Mouse (Mus musculus) midbrain, embryonic 13.5 days (tissue): Measurements from ENCODE around the gene Dpp8. TPM values are rescaled to one million over a fixed set of nuclear protein-coding genes. Genes with fewer than 3 reads are reported as not detected.
"Not testable (repeated sequence)": the region's sequence is repeated elsewhere in the genome, so short reads cannot be mapped to it uniquely, and the experiment has no call there.

Experiments used
- ATAC-seq: fragments of 200-750 bp; cut with Nextera tagmentation; 2 replicates; pipeline ENCODE4 v1.8.0; 2017; ENCODE audit warnings: mild to moderate bottlenecking, moderate TSS enrichment, moderate library complexity
- H3K27ac ChIP-seq: fragments of 300-500 bp; sonication (generic); 2 replicates; pipeline ENCODE4 v1.5.1; 2015; ENCODE audit warnings: inconsistent platforms, mild to moderate bottlenecking, moderate library complexity
- H3K27me3 ChIP-seq: fragments of 300-500 bp; sonication (generic); 2 replicates; pipeline ENCODE4 v1.6.1; 2015; ENCODE audit warnings: mild to moderate bottlenecking, inconsistent platforms
- H3K36me3 ChIP-seq: fragments of 300-500 bp; sonication (generic); 2 replicates; pipeline ENCODE4 v1.6.1; 2015; ENCODE audit warnings: mild to moderate bottlenecking, inconsistent platforms
- H3K4me1 ChIP-seq: fragments of 300-500 bp; sonication (generic); replicated peaks from 2 replicates; pipeline ENCODE4 v1.6.1; 2015; ENCODE audit warnings: inconsistent platforms
- H3K4me2 ChIP-seq: fragments of 300-500 bp; sonication (generic); replicated peaks from 2 replicates; pipeline ENCODE4 v1.6.1; 2015; ENCODE audit warnings: moderate library complexity, mild to moderate bottlenecking, inconsistent platforms
- H3K4me3 ChIP-seq: fragments of 300-500 bp; sonication (generic); replicated peaks from 2 replicates; pipeline ENCODE4 v1.5.1; 2015; ENCODE audit warnings: mild to moderate bottlenecking, inconsistent platforms
- H3K9ac ChIP-seq: fragments of 300-500 bp; sonication (generic); replicated peaks from 2 replicates; pipeline ENCODE4 v1.6.1; 2015; ENCODE audit warnings: mild to moderate bottlenecking, inconsistent platforms
- H3K9me3 ChIP-seq: fragments of 300-500 bp; sonication (generic); 2 replicates; pipeline ENCODE4 v1.6.1; 2016; ENCODE audit warnings: mild to moderate bottlenecking, inconsistent platforms
- WGBS: fragments of 180-500 bp; shearing (Covaris S2); methylation state at CpG from one replicate; pipeline ENCODE4 v1.1.7; 2015; 5-methylcytosine and 5-hydroxymethylcytosine counted together
- polyA plus RNA-seq: library from polyadenylated mRNA; unstranded; fragments of >200 nt; fragmentation: Nextera tagmentation; extraction: Ambion mirVana; gene quantifications from 2 replicates; pipeline ENCODE4 v1.2.1, GENCODE M21; 2015

The Dpp8 gene
- polyA plus RNA-seq, 1 experiment from 2014 or later: 45.5 TPM

DNA sequence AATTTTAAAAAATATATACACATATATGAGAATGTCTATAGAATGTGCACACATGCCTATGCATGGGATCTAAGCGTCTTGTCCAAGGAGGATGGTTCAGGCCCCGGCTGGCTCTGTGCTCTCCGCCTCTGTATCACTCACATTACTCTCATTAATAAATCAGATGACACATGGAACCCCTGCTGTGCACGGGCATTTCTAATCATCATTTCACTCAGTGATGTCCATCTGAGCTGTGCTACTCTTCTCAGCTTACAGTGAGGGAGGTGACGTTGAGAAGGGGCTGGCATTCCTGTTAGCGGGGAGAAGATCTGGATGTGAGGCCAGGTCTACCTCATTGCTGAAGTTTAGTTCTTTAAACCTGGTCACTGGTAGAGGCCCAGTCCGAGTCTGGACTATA is 5.0 kb upstream of the Dpp8 start:
- 0 out of 2 replicates have a peak, but pooled peaks cover 12% of the 10 kb centered on the region for H3K27me3 ChIP-seq
- H3K9me3 ChIP-seq: no peaks in the 10 kb centered on the region
- WGBS: 79% methylated on average over 7 of the region's 7 CpGs
- no peak overlapping the region for H3K9ac ChIP-seq
- no peak for ATAC-seq
- H3K4me1 ChIP-seq: peaks cover 11% of the 10 kb centered on the region
- H3K27ac ChIP-seq: no peak overlapping the region
- H3K4me3 ChIP-seq: no peak overlapping the region
- no peak overlapping the region for H3K4me2 ChIP-seq
- no peaks in the 10 kb centered on the region for H3K36me3 ChIP-seq

DNA sequence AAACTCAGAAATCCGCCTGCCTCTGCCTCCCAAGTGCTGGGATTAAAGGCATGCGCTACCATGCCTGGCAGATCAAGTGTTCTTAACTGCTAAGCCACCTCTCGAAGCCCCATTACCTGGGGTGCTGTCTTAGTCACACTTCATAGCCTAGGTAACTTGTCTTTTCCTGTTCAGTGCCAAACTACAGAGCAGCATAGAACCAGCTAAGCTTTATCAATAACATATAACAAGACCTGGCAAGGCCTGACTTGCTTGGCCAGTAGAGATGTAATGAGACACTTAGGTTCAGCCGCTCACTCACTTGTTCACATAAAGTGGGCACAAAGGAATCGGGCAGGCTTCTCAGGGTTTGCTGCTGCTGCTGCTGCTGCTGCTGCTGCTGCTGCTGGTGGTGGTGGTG is 3.9 kb upstream of the Dpp8 start:
- H3K27me3 ChIP-seq: 0 out of 2 replicates have a peak, but pooled peaks cover 4% of the 10 kb centered on the region
- H3K4me2 ChIP-seq: no peak overlapping the region
- no peak overlapping the region for H3K27ac ChIP-seq
- peaks cover 9% of the 10 kb centered on the region for H3K4me1 ChIP-seq
- H3K9ac ChIP-seq: no peak overlapping the region
- ATAC-seq: no peak
- WGBS: 88% methylated on average over 5 of the region's 5 CpGs
- no peaks in the 10 kb centered on the region for H3K9me3 ChIP-seq
- H3K36me3 ChIP-seq: no peaks in the 10 kb centered on the region
- no peak overlapping the region for H3K4me3 ChIP-seq

DNA sequence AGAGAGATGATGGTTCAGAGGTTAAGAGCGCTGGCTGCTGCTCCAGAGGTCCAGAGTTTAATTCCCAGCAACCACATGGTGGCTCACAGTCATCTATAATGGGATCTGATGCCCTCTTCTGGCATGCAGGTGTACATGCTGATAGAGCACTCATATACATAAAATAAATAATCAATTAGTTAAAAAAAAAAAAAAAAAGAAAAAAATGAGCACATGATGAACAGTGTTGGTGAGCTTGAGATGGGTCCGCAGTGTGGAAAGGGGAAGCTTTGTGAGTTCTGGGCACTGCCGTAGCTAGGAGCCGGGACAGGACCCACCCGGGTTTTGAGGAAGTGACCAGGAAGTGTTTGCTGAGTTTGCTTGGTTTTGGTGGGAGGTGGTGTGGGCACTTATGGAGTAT is 859 bp upstream of the Dpp8 start:
- H3K9ac ChIP-seq, H3K27me3 ChIP-seq, H3K4me3 ChIP-seq, H3K36me3 ChIP-seq, H3K9me3 ChIP-seq, ATAC-seq, H3K4me2 ChIP-seq, H3K27ac ChIP-seq: not testable (repeated sequence)
- H3K4me1 ChIP-seq: peaks cover 22% of the 10 kb centered on the region
- WGBS: 71% methylated on average over 5 of the region's 5 CpGs

- H3K4me1 ChIP-seq: peaks cover 22% of the 10 kb centered on the region
- H3K36me3 ChIP-seq: peaks cover 10% of the 10 kb centered on the region
- H3K27me3 ChIP-seq: no peaks in the 10 kb centered on the region
- no peak overlapping the region for H3K4me2 ChIP-seq
- WGBS: 35% methylated on average over 4 of the region's 4 CpGs
- H3K9me3 ChIP-seq: no peaks in the 10 kb centered on the region
- no peak for ATAC-seq
- H3K9ac ChIP-seq: no peak overlapping the region
- peak overlapping the region; percentile 98 for H3K4me3 ChIP-seq
- no peak overlapping the region for H3K27ac ChIP-seq
Measured at GRCm38 (mm10) chr9:65031894-65032268, 333 bp upstream of the Dpp8 start.

DNA sequence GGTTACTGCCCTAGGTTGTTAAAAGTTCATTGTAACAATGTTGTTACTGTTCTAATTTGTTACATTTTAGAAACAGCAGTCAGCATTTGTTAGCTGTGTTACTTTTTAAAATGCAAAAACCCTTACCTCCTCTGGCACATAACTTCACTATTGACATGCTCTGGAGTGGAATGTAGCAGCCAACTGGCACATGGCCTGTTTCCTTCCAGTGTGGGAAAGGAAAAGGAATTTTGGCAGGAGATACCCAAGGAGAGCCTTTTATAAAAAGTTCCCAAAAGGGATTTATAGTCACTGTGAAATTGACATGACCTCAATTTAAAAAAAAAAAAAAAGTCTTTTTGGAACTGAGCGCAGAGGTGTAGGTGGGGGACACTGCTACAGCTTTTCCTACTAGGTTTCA is 4.2 kb downstream of the Dpp8 start:
- ATAC-seq: no peak
- Histone ChIP-seq H3K27me3 (no peaks in the 10 kb centered on the region), H3K4me3 (no peak overlapping the region), H3K9me3 (no peaks in the 10 kb centered on the region), H3K27ac (no peak overlapping the region), H3K36me3 (peaks cover 52% of the 10 kb centered on the region), H3K4me1 (peaks cover 22% of the 10 kb centered on the region), H3K9ac (no peak overlapping the region), H3K4me2 (no peak overlapping the region)
- 79% methylated on average over 1 of the region's 1 CpGs for WGBS

DNA sequence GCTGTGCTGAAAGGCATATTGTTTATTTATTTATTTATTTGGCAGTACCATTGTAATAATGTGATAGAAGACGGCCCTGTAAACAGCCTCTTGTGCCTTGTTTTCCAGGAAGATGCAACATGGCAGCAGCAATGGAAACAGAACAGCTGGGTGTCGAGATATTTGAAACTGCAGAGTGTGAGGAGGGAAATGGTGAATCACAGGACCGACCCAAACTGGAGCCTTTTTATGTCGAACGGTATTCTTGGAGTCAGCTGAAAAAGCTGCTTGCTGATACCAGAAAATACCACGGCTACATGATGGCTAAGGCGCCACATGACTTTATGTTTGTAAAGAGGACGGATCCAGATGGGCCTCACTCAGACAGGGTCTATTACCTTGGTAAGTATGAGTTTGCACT is 4.6 kb downstream of the Dpp8 start:
- ATAC-seq: no peak
- H3K9ac ChIP-seq: no peak overlapping the region
- H3K9me3 ChIP-seq: no peaks in the 10 kb centered on the region
- H3K27ac ChIP-seq: no peak overlapping the region
- H3K4me1 ChIP-seq: peaks cover 21% of the 10 kb centered on the region
- peaks cover 54% of the 10 kb centered on the region for H3K36me3 ChIP-seq
- H3K27me3 ChIP-seq: no peaks in the 10 kb centered on the region
- H3K4me3 ChIP-seq: no peak overlapping the region
- 89% methylated on average over 8 of the region's 8 CpGs for whole genome bisulfite sequencing
- no peak overlapping the region for H3K4me2 ChIP-seq

DNA sequence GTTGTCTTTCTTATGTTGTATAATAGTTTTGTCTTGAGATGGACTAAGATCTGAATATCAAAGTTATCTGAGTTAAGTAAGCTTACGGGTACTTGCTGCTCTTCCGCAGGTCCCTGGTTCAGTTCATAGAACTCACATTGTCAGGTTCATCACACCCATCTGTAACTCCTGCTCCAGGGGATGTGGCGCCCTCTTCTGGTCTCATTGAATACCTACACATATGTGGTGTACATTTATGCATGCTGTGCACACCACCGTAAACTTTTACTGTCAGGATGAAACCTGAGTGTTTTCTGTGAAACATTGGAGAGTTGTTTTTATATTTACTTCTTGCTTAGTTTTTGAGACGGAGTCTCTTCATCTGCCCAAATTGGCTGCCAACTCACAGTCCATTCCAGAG is 9.2 kb downstream of the Dpp8 start:
- ATAC-seq: no peak
- H3K4me1 ChIP-seq: no peaks in the 10 kb centered on the region

DNA sequence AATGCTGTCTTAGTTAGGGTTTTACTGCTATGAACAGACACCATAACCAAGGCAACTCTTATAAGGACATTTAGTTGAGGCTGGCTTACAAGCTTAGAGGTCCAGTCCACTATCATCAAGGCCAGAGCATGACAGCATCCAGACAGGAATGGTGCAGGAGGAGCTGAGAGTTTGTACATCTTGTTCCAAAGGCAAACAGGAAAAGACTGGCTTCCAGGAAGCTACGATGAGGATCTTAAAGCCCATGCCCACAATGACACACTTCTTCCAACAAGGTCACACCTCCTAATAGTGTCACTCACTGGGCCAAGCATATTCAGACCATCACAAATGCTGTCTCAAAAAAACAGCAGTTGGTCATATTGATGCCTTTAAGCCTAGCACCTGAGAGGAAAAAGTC is 14.8 kb downstream of the Dpp8 start:
- no peaks in the 10 kb centered on the region for H3K9me3 ChIP-seq
- no peak overlapping the region for H3K9ac ChIP-seq
- H3K27ac ChIP-seq: no peak overlapping the region
- 97% methylated on average over 1 of the region's 1 CpGs for WGBS
- no peaks in the 10 kb centered on the region for H3K27me3 ChIP-seq
- H3K4me2 ChIP-seq: no peak overlapping the region
- no peak for ATAC-seq
- H3K4me1 ChIP-seq: no peaks in the 10 kb centered on the region
- peaks cover 85% of the 10 kb centered on the region for H3K36me3 ChIP-seq
- no peak overlapping the region for H3K4me3 ChIP-seq

More for the DNA sequence above, 9.2 kb downstream of the Dpp8 start:
- Histone ChIP-seq H3K27ac (no peak overlapping the region), H3K9me3 (no peaks in the 10 kb centered on the region), H3K4me3 (no peak overlapping the region), H3K36me3 (peaks cover 83% of the 10 kb centered on the region), H3K4me2 (no peak overlapping the region), H3K27me3 (no peaks in the 10 kb centered on the region), H3K9ac (no peak overlapping the region)
- 97% methylated on average over 5 of the region's 5 CpGs for WGBS

GRCm38 (mm10) chr9:65049422-65049821 is 17.2 kb downstream of the Dpp8 start:
- 96% methylated on average over 5 of the region's 5 CpGs for WGBS
- peaks cover 85% of the 10 kb centered on the region for H3K36me3 ChIP-seq
- no peak for ATAC-seq

GRCm38 (mm10) chr9:65050981-65051380 is 18.8 kb downstream of the Dpp8 start:
- H3K9me3 ChIP-seq: no peaks in the 10 kb centered on the region
- ATAC-seq: no peak
- peaks cover 87% of the 10 kb centered on the region for H3K36me3 ChIP-seq
- no peak overlapping the region for H3K27ac ChIP-seq
- 96% methylated on average over 3 of the region's 3 CpGs for WGBS
- H3K4me1 ChIP-seq: no peaks in the 10 kb centered on the region
- H3K4me2 ChIP-seq: no peak overlapping the region
- H3K4me3 ChIP-seq: no peak overlapping the region
- no peak overlapping the region for H3K9ac ChIP-seq
- no peaks in the 10 kb centered on the region for H3K27me3 ChIP-seq

More at GRCm38 (mm10) chr9:65049422-65049821, 17.2 kb downstream of the Dpp8 start:
- H3K27me3 ChIP-seq: no peaks in the 10 kb centered on the region
- H3K4me1 ChIP-seq: no peaks in the 10 kb centered on the region
- H3K9ac ChIP-seq: no peak overlapping the region
- H3K4me2 ChIP-seq: no peak overlapping the region
- no peak overlapping the region for H3K4me3 ChIP-seq
- H3K27ac ChIP-seq: no peak overlapping the region
- no peaks in the 10 kb centered on the region for H3K9me3 ChIP-seq

- Histone ChIP-seq H3K27ac (no peak overlapping the region), H3K4me3 (no peak overlapping the region), H3K27me3 (no peaks in the 10 kb centered on the region), H3K9me3 (no peaks in the 10 kb centered on the region), H3K4me1 (no peaks in the 10 kb centered on the region), H3K9ac (no peak overlapping the region), H3K4me2 (no peak overlapping the region), H3K36me3 (peaks cover 74% of the 10 kb centered on the region)
- no peak for ATAC-seq
- 92% methylated on average over 7 of the region's 7 CpGs for WGBS
Measured at GRCm38 (mm10) chr9:65064251-65064650, 32.0 kb downstream of the Dpp8 start.

DNA sequence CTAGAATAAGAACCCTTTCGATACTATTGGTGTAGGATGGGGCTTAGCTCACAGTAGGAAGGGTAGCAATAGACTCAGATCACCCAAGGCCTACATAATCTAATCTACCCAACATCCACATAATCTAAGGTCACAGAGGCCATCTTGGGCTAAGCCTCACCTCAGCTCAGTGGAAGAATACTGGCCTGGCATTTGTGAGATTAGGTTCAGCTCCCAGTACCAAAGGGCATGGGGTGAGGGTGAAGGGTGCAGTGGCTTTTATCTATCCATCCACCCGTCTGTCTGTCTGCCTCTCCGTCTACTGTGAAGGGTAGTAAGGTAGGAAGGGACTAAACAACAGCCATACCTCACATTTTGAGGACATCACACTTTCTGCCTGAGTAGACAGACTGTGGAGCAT is 38.4 kb downstream of the Dpp8 start:
- H3K4me1 ChIP-seq: no peaks in the 10 kb centered on the region
- H3K27ac ChIP-seq: no peak overlapping the region
- ATAC-seq: no peak
- H3K4me3 ChIP-seq: no peak overlapping the region
- no peak overlapping the region for H3K4me2 ChIP-seq
- 93% methylated on average over 3 of the region's 3 CpGs for WGBS
- no peaks in the 10 kb centered on the region for H3K9me3 ChIP-seq
- peaks cover 76% of the 10 kb centered on the region for H3K36me3 ChIP-seq
- H3K27me3 ChIP-seq: no peaks in the 10 kb centered on the region
- H3K9ac ChIP-seq: no peak overlapping the region

GRCm38 (mm10) chr9:65073555-65073954 is 41.3 kb downstream of the Dpp8 start:
- Histone ChIP-seq H3K27ac (no peak overlapping the region), H3K4me2 (no peak overlapping the region), H3K9ac (no peak overlapping the region), H3K4me1 (no peaks in the 10 kb centered on the region), H3K9me3 (no peaks in the 10 kb centered on the region), H3K36me3 (peaks cover 78% of the 10 kb centered on the region), H3K4me3 (no peak overlapping the region), H3K27me3 (no peaks in the 10 kb centered on the region)
- ATAC-seq: 0 out of 2 replicates have a peak, but pooled peaks have one; percentile 27
- WGBS: 69% methylated on average over 9 of the region's 9 CpGs
